Mouse (Mus musculus) forebrain, postnatal 0 days (tissue): ENCODE measurements at regions not wholly inside any gene's neighbourhood (a gene's known extent, or its start where the extent isn't known, plus 50 kb on each side); places are given as distances from the start of the nearest gene placed in this dataset.

Experiments used
- ATAC-seq: fragments of 200-750 bp; cut with Nextera tagmentation; 2 replicates; pipeline ENCODE4 v1.8.0; 2017; ENCODE audit warnings: mild to moderate bottlenecking, moderate library complexity
- DNase-seq: peaks from one replicate; pipeline ENCODE4 v3.0.0-alpha.2; 2015
- H3K27ac ChIP-seq: fragments of 300-500 bp; sonication (generic); 2 replicates; pipeline ENCODE4 v1.5.1; 2014; ENCODE audit warnings: low read depth, mild to moderate bottlenecking, antibody characterized with exemption, low read length, moderate library complexity, mixed read lengths
- H3K27me3 ChIP-seq: fragments of 300-500 bp; sonication (generic); 2 replicates; pipeline ENCODE4 v1.6.1; 2014; ENCODE audit warnings: mild to moderate bottlenecking, low read length, mixed read lengths; ENCODE audit not compliant: insufficient read depth
- H3K36me3 ChIP-seq: fragments of 300-500 bp; sonication (generic); 2 replicates; pipeline ENCODE4 v1.6.1; 2014; ENCODE audit warnings: mild to moderate bottlenecking, moderate library complexity; ENCODE audit not compliant: insufficient read depth
- H3K4me1 ChIP-seq: fragments of 300-500 bp; sonication (generic); 2 replicates; pipeline ENCODE4 v1.6.1; 2014; ENCODE audit warnings: antibody characterized with exemption; ENCODE audit not compliant: insufficient read depth
- H3K4me2 ChIP-seq: fragments of 300-500 bp; sonication (generic); 2 replicates; pipeline ENCODE4 v1.6.1; 2014; ENCODE audit warnings: low read depth, mild to moderate bottlenecking, moderate library complexity
- H3K4me3 ChIP-seq: fragments of 300-500 bp; sonication (generic); 2 replicates; pipeline ENCODE4 v1.5.1; 2014; ENCODE audit warnings: low read depth, low read length, mixed read lengths
- H3K9ac ChIP-seq: fragments of 300-500 bp; sonication (generic); 2 replicates; pipeline ENCODE4 v1.6.1; 2014; ENCODE audit warnings: mild to moderate bottlenecking
- H3K9me3 ChIP-seq: fragments of 300-500 bp; sonication (generic); 2 replicates; pipeline ENCODE4 v1.6.1; 2016; ENCODE audit warnings: low read length
- CTCF ChIP-seq: sonication (generic); IDR thresholded peaks from 2 replicates; pipeline ENCODE4 v1.5.1; 2016; ENCODE audit warnings: antibody characterized with exemption, control low read depth, low read depth
- WGBS: fragments of 180-500 bp; shearing (Covaris S2); extraction: QIAGEN DNeasy Blood & Tissue Kit; methylation state at CpG from one replicate; pipeline ENCODE4 v1.1.7; 2014; 5-methylcytosine and 5-hydroxymethylcytosine counted together

- DNase-seq: no peak
- H3K9ac ChIP-seq: no peak overlapping the region
- H3K4me3 ChIP-seq: no peak overlapping the region
- H3K27me3 ChIP-seq: no peaks in the 10 kb centered on the region
- no peak overlapping the region for H3K4me2 ChIP-seq
- no peaks in the 10 kb centered on the region for H3K36me3 ChIP-seq
- 88% methylated on average over 6 of the region's 6 CpGs for WGBS
- H3K9me3 ChIP-seq: no peaks in the 10 kb centered on the region
- no peak overlapping the region for H3K27ac ChIP-seq
- ATAC-seq: no peak
- no peak for TF ChIP-seq CTCF
- H3K4me1 ChIP-seq: no peaks in the 10 kb centered on the region
Measured at GRCm38 (mm10) chr5:99826861-99827260, 79.2 kb upstream of the Vamp9 start.

- H3K4me1 ChIP-seq: no peaks in the 10 kb centered on the region
- no peak overlapping the region for H3K4me3 ChIP-seq
- WGBS: 80% methylated on average over 7 of the region's 7 CpGs
Measured at GRCm38 (mm10) chr5:99828516-99828915, 77.5 kb upstream of the Vamp9 start.

DNA sequence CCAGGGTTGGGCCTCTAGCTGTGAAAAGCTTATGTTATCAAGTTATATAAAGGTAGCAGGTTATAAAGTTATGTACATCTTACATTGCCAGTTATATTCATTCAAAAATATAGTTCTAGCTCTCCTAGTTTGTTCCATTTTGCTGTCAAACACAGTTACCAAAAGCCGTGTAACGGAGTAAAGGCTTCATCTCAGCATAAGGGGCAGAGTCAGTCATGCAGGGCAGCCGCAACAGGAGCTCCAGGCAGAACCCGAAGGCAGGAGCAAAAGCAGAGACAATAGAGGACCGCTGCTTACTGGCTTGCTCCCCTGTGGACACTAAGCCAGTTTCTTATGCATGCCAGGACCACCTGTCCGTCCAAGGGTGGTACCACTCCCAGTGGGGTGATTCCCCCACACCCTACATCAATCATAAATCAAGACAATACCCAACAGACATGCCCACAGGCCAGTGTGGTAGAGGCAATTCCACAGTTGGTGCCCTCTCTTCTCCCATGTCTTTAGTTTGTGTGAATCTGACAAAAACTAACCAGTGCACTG lies 67.7 kb upstream of the Vamp9 start:
- H3K36me3 ChIP-seq: no peaks in the 10 kb centered on the region

More at GRCm38 (mm10) chr5:99828516-99828915, 77.5 kb upstream of the Vamp9 start:
- H3K9ac ChIP-seq: no peak overlapping the region
- H3K9me3 ChIP-seq: no peaks in the 10 kb centered on the region
- ATAC-seq (no peak), DNase-seq (no peak)
- no peak overlapping the region for H3K27ac ChIP-seq
- TF ChIP-seq CTCF: no peak
- H3K27me3 ChIP-seq: no peaks in the 10 kb centered on the region
- no peaks in the 10 kb centered on the region for H3K36me3 ChIP-seq
- H3K4me2 ChIP-seq: no peak overlapping the region

DNA sequence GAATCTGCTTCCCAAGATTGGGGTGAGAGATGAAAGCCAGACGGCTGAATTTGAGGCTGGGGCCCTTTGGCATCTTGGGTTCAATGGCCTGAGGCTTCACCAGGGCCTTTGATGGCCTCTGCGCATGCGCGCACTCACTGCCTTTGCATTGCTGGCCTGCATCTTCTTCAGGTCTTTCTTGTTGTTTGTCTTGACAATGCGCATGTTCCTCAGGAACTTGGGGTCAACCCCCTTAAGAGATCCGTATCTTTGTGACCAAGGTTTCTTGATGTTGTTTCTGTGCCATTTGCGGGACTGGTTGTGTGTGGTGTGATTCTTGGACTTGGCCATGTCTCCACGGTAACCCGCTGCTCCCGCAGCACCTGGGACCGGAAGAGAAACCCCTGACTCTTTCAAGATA lies 66.4 kb upstream of the Vamp9 start:
- no peak for ATAC-seq
- no peak overlapping the region for H3K9ac ChIP-seq
- H3K9me3 ChIP-seq: no peaks in the 10 kb centered on the region
- H3K4me2 ChIP-seq: no peak overlapping the region
- no peaks in the 10 kb centered on the region for H3K27me3 ChIP-seq
- no peaks in the 10 kb centered on the region for H3K36me3 ChIP-seq
- TF ChIP-seq CTCF: no peak
- WGBS: 96% methylated on average over 11 of the region's 11 CpGs
- DNase-seq: no peak
- H3K4me1 ChIP-seq: no peaks in the 10 kb centered on the region
- no peak overlapping the region for H3K4me3 ChIP-seq
- no peak overlapping the region for H3K27ac ChIP-seq

More for the DNA sequence above, 67.7 kb upstream of the Vamp9 start:
- DNase-seq: no peak
- no peak for ATAC-seq
- no peaks in the 10 kb centered on the region for H3K4me1 ChIP-seq
- H3K4me2 ChIP-seq: no peak overlapping the region
- H3K27me3 ChIP-seq: no peaks in the 10 kb centered on the region
- no peak for TF ChIP-seq CTCF
- no peak overlapping the region for H3K9ac ChIP-seq
- no peak overlapping the region for H3K27ac ChIP-seq
- WGBS: 52% methylated on average over 6 of the region's 6 CpGs
- no peaks in the 10 kb centered on the region for H3K9me3 ChIP-seq
- no peak overlapping the region for H3K4me3 ChIP-seq

GRCm38 (mm10) chr5:99840884-99841283 lies 65.2 kb upstream of the Vamp9 start:
- ATAC-seq: no peak
- no peak for TF ChIP-seq CTCF
- peaks cover 4% of the 10 kb centered on the region for H3K4me1 ChIP-seq
- no peaks in the 10 kb centered on the region for H3K9me3 ChIP-seq
- no peak overlapping the region for H3K4me2 ChIP-seq
- no peak for DNase-seq
- H3K9ac ChIP-seq: no peak overlapping the region
- no peak overlapping the region for H3K27ac ChIP-seq
- H3K4me3 ChIP-seq: no peak overlapping the region
- WGBS: 70% methylated on average over 9 of the region's 9 CpGs
- H3K27me3 ChIP-seq: no peaks in the 10 kb centered on the region
- H3K36me3 ChIP-seq: no peaks in the 10 kb centered on the region

- H3K9me3 ChIP-seq: no peaks in the 10 kb centered on the region
- H3K9ac ChIP-seq: no peak overlapping the region
- peak; percentile 32; the same call in 1 of the 2 replicates for ATAC-seq
- H3K4me1 ChIP-seq: peaks cover 4% of the 10 kb centered on the region
- no peak for TF ChIP-seq CTCF
- DNase-seq: peak; percentile 39
- no peak overlapping the region for H3K27ac ChIP-seq
- no peak overlapping the region for H3K4me2 ChIP-seq
- no peaks in the 10 kb centered on the region for H3K36me3 ChIP-seq
- H3K27me3 ChIP-seq: no peaks in the 10 kb centered on the region
- no peak overlapping the region for H3K4me3 ChIP-seq
- 42% methylated on average over 11 of the region's 11 CpGs for WGBS
Measured at GRCm38 (mm10) chr5:99845565-99846255, 60.3 kb upstream of the Vamp9 start.

- ATAC-seq: no peak
- TF ChIP-seq CTCF: no peak
- H3K27me3 ChIP-seq: no peaks in the 10 kb centered on the region
Measured at GRCm38 (mm10) chr5:99848158-99848988, 57.7 kb upstream of the Vamp9 start.

More at GRCm38 (mm10) chr5:99848158-99848988, 57.7 kb upstream of the Vamp9 start:
- Histone ChIP-seq H3K36me3 (no peaks in the 10 kb centered on the region), H3K9ac (no peak overlapping the region), H3K27ac (peak overlapping the region; percentile 22; the same call in 1 of the 2 replicates), H3K4me1 (peaks cover 4% of the 10 kb centered on the region), H3K9me3 (no peaks in the 10 kb centered on the region), H3K4me3 (no peak overlapping the region), H3K4me2 (no peak overlapping the region)
- 83% methylated on average over 17 of the region's 17 CpGs for WGBS
- DNase-seq: no peak
